Mouse (Mus musculus): ENCODE measurements around the gene Parvb.

GRCm38 (mm10) chr15:84211564-84211963 lies 20.3 kb upstream of the Parvb start:
- TF ChIP-seq EP300 (IDR thresholded peaks at IDR 0.05; ENCODE audit: low read length) (no peak), BHLHE40 (IDR thresholded peaks at IDR 0.05; ENCODE audit: low read depth, low read length) (no peak), E2F4 (IDR thresholded peaks at IDR 0.05; ENCODE audit: insufficient replicate concordance, low read depth, low read length) (no peak), POLR2A (IDR thresholded peaks at IDR 0.05; ENCODE audit: low read depth, low read length) (no peak), CTCF (conservative IDR thresholded peaks at IDR 0.05 in 1 of 2, IDR thresholded peaks at IDR 0.05 in 1 of 2; ENCODE audit: low read depth in 2 of 2, low read length in 2 of 2) (no peak), IRF4 (IDR thresholded peaks at IDR 0.05; ENCODE audit: low read depth, low read length) (no peak), RCOR1 (conservative IDR thresholded peaks at IDR 0.05; ENCODE audit: low read depth, low read length) (no peak), ZC3H11A (IDR thresholded peaks at IDR 0.05; ENCODE audit: low read depth, low read length) (no peak), UBTF (IDR thresholded peaks at IDR 0.05; ENCODE audit: low read depth, low read length) (no peak)

Data from CH12.LX (cell line).